Mouse (Mus musculus) liver, embryonic 13.5 days (tissue): ENCODE data around the gene 1700010B08Rik. TPM values are rescaled to one million over a fixed set of nuclear protein-coding genes. Genes with fewer than 3 reads are reported as not detected.
"Not testable (repeated sequence)": the region's sequence is repeated elsewhere in the genome, so short reads cannot be mapped to it uniquely, and the experiment has no call there.

Experiments
- ATAC-seq: fragments of 200-750 bp; cut with Nextera tagmentation; 2 replicates; pipeline ENCODE4 v1.8.0; 2017; ENCODE audit warnings: low read depth, mild to moderate bottlenecking, moderate number of reproducible peaks, moderate library complexity
- DNase-seq: peaks from one replicate; pipeline ENCODE4 v3.0.0; 2022
- H3K27ac ChIP-seq: fragments of 300-500 bp; sonication (generic); 2 replicates; pipeline ENCODE4 v1.5.1; 2015; ENCODE audit warnings: moderate library complexity, mild to moderate bottlenecking, inconsistent platforms
- H3K27me3 ChIP-seq: fragments of 300-500 bp; sonication (generic); 2 replicates; pipeline ENCODE4 v1.6.1; 2015; ENCODE audit warnings: mild to moderate bottlenecking, inconsistent platforms
- H3K36me3 ChIP-seq: fragments of 300-500 bp; sonication (generic); 2 replicates; pipeline ENCODE4 v1.6.1; 2015; ENCODE audit warnings: mild to moderate bottlenecking, inconsistent platforms
- H3K4me1 ChIP-seq: fragments of 300-500 bp; sonication (generic); replicated peaks from 2 replicates; pipeline ENCODE4 v1.6.1; 2015; ENCODE audit warnings: inconsistent platforms
- H3K4me2 ChIP-seq: fragments of 300-500 bp; sonication (generic); 2 replicates; pipeline ENCODE4 v1.6.1; 2015; ENCODE audit warnings: inconsistent platforms, mild to moderate bottlenecking, moderate library complexity
- H3K4me3 ChIP-seq: fragments of 300-500 bp; sonication (generic); replicated peaks from 2 replicates; pipeline ENCODE4 v1.5.1; 2015; ENCODE audit warnings: mild to moderate bottlenecking, inconsistent platforms
- H3K9ac ChIP-seq: fragments of 300-500 bp; sonication (generic); 2 replicates; pipeline ENCODE4 v1.6.1; 2015; ENCODE audit warnings: mild to moderate bottlenecking, inconsistent platforms
- H3K9me3 ChIP-seq: fragments of 300-500 bp; sonication (generic); replicated peaks from 2 replicates; pipeline ENCODE4 v1.6.1; 2016; ENCODE audit warnings: inconsistent platforms
- WGBS: fragments of 180-500 bp; shearing (Covaris S2); methylation state at CpG from one replicate; pipeline ENCODE4 v1.1.7; 2015; ENCODE audit not compliant: insufficient replicate concordance; 5-methylcytosine and 5-hydroxymethylcytosine counted together
- polyA plus RNA-seq: library from polyadenylated mRNA; unstranded; fragments of >200 nt; fragmentation: Nextera tagmentation; extraction: Ambion mirVana; gene quantifications from 2 replicates; pipeline ENCODE4 v1.2.1, GENCODE M21; 2015

Gene 1700010B08Rik
- polyA plus RNA-seq, 1 experiment from 2014 or later: not detected

GRCm38 (mm10) chr2:173698850-173699249 is 20.4 kb upstream of the 1700010B08Rik start:
- no peak for ATAC-seq

GRCm38 (mm10) chr2:173702096-173702866 is 16.9 kb upstream of the 1700010B08Rik start:
- Histone ChIP-seq H3K4me3 (no peak overlapping the region), H3K4me2 (no peak overlapping the region), H3K9ac (no peak overlapping the region), H3K9me3 (no peaks in the 10 kb centered on the region), H3K4me1 (no peaks in the 10 kb centered on the region), H3K36me3 (peaks cover 62% of the 10 kb centered on the region), H3K27me3 (no peaks in the 10 kb centered on the region), H3K27ac (no peak overlapping the region)
- DNase-seq (no peak), ATAC-seq (no peak)
- WGBS: 78% methylated on average over 16 of the region's 16 CpGs

More at GRCm38 (mm10) chr2:173698850-173699249, 20.4 kb upstream of the 1700010B08Rik start:
- Histone ChIP-seq H3K4me2 (no peak overlapping the region), H3K9ac (no peak overlapping the region), H3K36me3 (peaks cover 80% of the 10 kb centered on the region), H3K9me3 (no peaks in the 10 kb centered on the region), H3K27me3 (no peaks in the 10 kb centered on the region), H3K27ac (no peak overlapping the region), H3K4me1 (no peaks in the 10 kb centered on the region), H3K4me3 (no peak overlapping the region)
- DNase-seq: no peak
- 74% methylated on average over 3 of the region's 3 CpGs for WGBS

- H3K36me3 ChIP-seq: peaks cover 59% of the 10 kb centered on the region
- H3K4me1 ChIP-seq: no peaks in the 10 kb centered on the region
- no peaks in the 10 kb centered on the region for H3K9me3 ChIP-seq
- ATAC-seq (no peak), DNase-seq (no peak)
- no peak overlapping the region for H3K9ac ChIP-seq
- H3K27ac ChIP-seq: no peak overlapping the region
- 83% methylated on average over 12 of the region's 12 CpGs for WGBS
- H3K4me3 ChIP-seq: no peak overlapping the region
- no peak overlapping the region for H3K4me2 ChIP-seq
- H3K27me3 ChIP-seq: no peaks in the 10 kb centered on the region
These were observed 16.4 kb upstream of the 1700010B08Rik start for GRCm38 (mm10) chr2:173702867-173703237.

GRCm38 (mm10) chr2:173705827-173706551 is 13.2 kb upstream of the 1700010B08Rik start:
- H3K4me2 ChIP-seq: no peak overlapping the region
- no peak overlapping the region for H3K27ac ChIP-seq
- WGBS: 76% methylated on average over 15 of the region's 15 CpGs
- DNase-seq (no peak), ATAC-seq (no peak)
- H3K27me3 ChIP-seq: no peaks in the 10 kb centered on the region
- H3K9ac ChIP-seq: no peak overlapping the region
- peaks cover 33% of the 10 kb centered on the region for H3K36me3 ChIP-seq
- H3K4me3 ChIP-seq: no peak overlapping the region
- no peaks in the 10 kb centered on the region for H3K9me3 ChIP-seq
- 0 out of 2 replicates have a peak, but pooled peaks cover 3% of the 10 kb centered on the region for H3K4me1 ChIP-seq

- not testable (repeated sequence) for ATAC-seq, H3K4me2 ChIP-seq, DNase-seq, H3K9ac ChIP-seq, H3K27ac ChIP-seq, H3K9me3 ChIP-seq, H3K27me3 ChIP-seq, H3K4me1 ChIP-seq, H3K4me3 ChIP-seq
- peaks cover 18% of the 10 kb centered on the region for H3K36me3 ChIP-seq
These were observed 11.6 kb upstream of the 1700010B08Rik start for GRCm38 (mm10) chr2:173707626-173708025.

GRCm38 (mm10) chr2:173710193-173710592 is 9.0 kb upstream of the 1700010B08Rik start:
- no peak overlapping the region for H3K4me3 ChIP-seq
- no peaks in the 10 kb centered on the region for H3K9me3 ChIP-seq
- no peak for DNase-seq
- H3K9ac ChIP-seq: no peak overlapping the region
- H3K36me3 ChIP-seq: 0 out of 2 replicates have a peak, but pooled peaks cover 3% of the 10 kb centered on the region
- ATAC-seq: no peak
- H3K4me2 ChIP-seq: no peak overlapping the region
- H3K4me1 ChIP-seq: 0 out of 2 replicates have a peak, but pooled peaks cover 3% of the 10 kb centered on the region
- no peaks in the 10 kb centered on the region for H3K27me3 ChIP-seq
- no peak overlapping the region for H3K27ac ChIP-seq
- 72% methylated on average over 6 of the region's 6 CpGs for WGBS

- no peak for ATAC-seq
- Histone ChIP-seq H3K4me2 (no peak overlapping the region), H3K27me3 (no peaks in the 10 kb centered on the region), H3K36me3 (0 out of 2 replicates have a peak, but pooled peaks cover 2% of the 10 kb centered on the region), H3K27ac (no peak overlapping the region), H3K4me3 (no peak overlapping the region), H3K9ac (no peak overlapping the region), H3K9me3 (no peaks in the 10 kb centered on the region), H3K4me1 (0 out of 2 replicates have a peak, but pooled peaks cover 3% of the 10 kb centered on the region)
- no peak for DNase-seq
- WGBS: 65% methylated on average over 10 of the region's 10 CpGs
These were observed 6.6 kb upstream of the 1700010B08Rik start for GRCm38 (mm10) chr2:173712656-173713055.

- ATAC-seq (no peak), DNase-seq (no peak)
- H3K9me3 ChIP-seq: no peaks in the 10 kb centered on the region
- H3K4me3 ChIP-seq: no peak overlapping the region
- no peaks in the 10 kb centered on the region for H3K36me3 ChIP-seq
- H3K27me3 ChIP-seq: no peaks in the 10 kb centered on the region
- H3K4me2 ChIP-seq: no peak overlapping the region
- H3K4me1 ChIP-seq: 0 out of 2 replicates have a peak, but pooled peaks cover 3% of the 10 kb centered on the region
- no peak overlapping the region for H3K9ac ChIP-seq
- WGBS: 47% methylated on average over 4 of the region's 4 CpGs
- H3K27ac ChIP-seq: no peak overlapping the region
These were observed 6.0 kb upstream of the 1700010B08Rik start for GRCm38 (mm10) chr2:173713241-173713640.

GRCm38 (mm10) chr2:173714620-173715218 is 4.5 kb upstream of the 1700010B08Rik start:
- no peak overlapping the region for H3K9ac ChIP-seq
- no peak overlapping the region for H3K4me2 ChIP-seq
- H3K36me3 ChIP-seq: no peaks in the 10 kb centered on the region
- no peak overlapping the region for H3K27ac ChIP-seq
- no peak overlapping the region for H3K4me3 ChIP-seq
- H3K9me3 ChIP-seq: no peaks in the 10 kb centered on the region
- ATAC-seq (no peak), DNase-seq (no peak)
- 51% methylated on average over 8 of the region's 8 CpGs for WGBS
- no peaks in the 10 kb centered on the region for H3K4me1 ChIP-seq
- no peaks in the 10 kb centered on the region for H3K27me3 ChIP-seq

- Histone ChIP-seq H3K36me3 (no peaks in the 10 kb centered on the region), H3K9me3 (no peaks in the 10 kb centered on the region), H3K4me3 (no peak overlapping the region), H3K4me2 (no peak overlapping the region), H3K4me1 (no peaks in the 10 kb centered on the region), H3K27me3 (no peaks in the 10 kb centered on the region), H3K9ac (no peak overlapping the region), H3K27ac (no peak overlapping the region)
- WGBS: 76% methylated on average over 5 of the region's 5 CpGs
- DNase-seq (no peak), ATAC-seq (no peak)
These were observed 2.2 kb upstream of the 1700010B08Rik start for GRCm38 (mm10) chr2:173716966-173717365.

- Histone ChIP-seq H3K27ac (no peak overlapping the region), H3K36me3 (no peaks in the 10 kb centered on the region), H3K4me3 (no peak overlapping the region), H3K9ac (no peak overlapping the region), H3K9me3 (no peaks in the 10 kb centered on the region), H3K27me3 (no peaks in the 10 kb centered on the region; the same call in 1 of the 2 replicates), H3K4me2 (no peak overlapping the region), H3K4me1 (peaks cover 2% of the 10 kb centered on the region; the same call in 1 of the 2 replicates)
- 68% methylated on average over 11 of the region's 11 CpGs for WGBS
- no peak for ATAC-seq
- no peak for DNase-seq
These were observed 3.1 kb downstream of the 1700010B08Rik start for GRCm38 (mm10) chr2:173722251-173722857.
